Mouse (Mus musculus): ENCODE data around the gene Mcmbp. TPM values are rescaled to one million over a fixed set of nuclear protein-coding genes. Genes with fewer than 3 reads are reported as not detected.

The Mcmbp gene
- polyA plus RNA-seq, 1 experiment from 2014 or later, result 59.0 TPM

DNA sequence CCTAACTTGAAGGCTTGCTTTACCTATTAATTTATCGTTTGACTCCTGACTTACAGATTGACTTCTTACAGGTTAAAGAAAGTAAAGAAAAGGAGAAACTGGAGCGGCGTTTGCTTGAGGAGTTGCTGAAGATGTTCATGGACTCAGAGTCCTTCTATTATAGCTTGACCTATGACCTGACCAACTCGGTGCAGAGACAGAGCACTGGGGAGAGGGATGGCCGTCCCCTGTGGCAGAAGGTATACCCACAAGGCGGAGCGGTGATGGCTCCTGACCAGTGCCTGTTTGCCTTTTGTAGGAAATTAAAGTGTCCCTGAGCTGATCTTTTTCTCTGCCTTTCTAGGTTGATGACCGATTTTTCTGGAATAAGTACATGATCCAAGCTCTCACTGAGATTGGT, 76.4 kb downstream of the Mcmbp start:
- WGBS, result 92% methylated on average over 8 of the region's 8 CpGs
- no peak for ATAC-seq
- no peak overlapping the region for H3K4me3 ChIP-seq (replicated peaks; ENCODE audit: low read length)
- H3K36me3 ChIP-seq (ENCODE audit: control insufficient read depth, insufficient read depth), result 0 out of 2 replicates have a peak, but pooled peaks cover 2% of the 10 kb centered on the region
- no peaks in the 10 kb centered on the region for H3K9me3 ChIP-seq (ENCODE audit: control insufficient read depth, low read length)
- H3K4me2 ChIP-seq (ENCODE audit: low read length), result no peak overlapping the region
- H3K9ac ChIP-seq (replicated peaks; ENCODE audit: low read depth, low read length), result no peak overlapping the region
- no peaks in the 10 kb centered on the region for H3K27me3 ChIP-seq (replicated peaks; ENCODE audit: control insufficient read depth, insufficient read depth, low read length)
- H3K27ac ChIP-seq (ENCODE audit: low read length), result no peak overlapping the region
- peaks cover 3% of the 10 kb centered on the region; the same call in 1 of the 2 replicates for H3K4me1 ChIP-seq (replicated peaks; ENCODE audit: control insufficient read depth, insufficient read depth, low read length)

GRCm38 (mm10) chr7:128656970-128657369, 83.3 kb downstream of the Mcmbp start:
- 94% methylated on average over 1 of the region's 1 CpGs for WGBS

More at GRCm38 (mm10) chr7:128656970-128657369, 83.3 kb downstream of the Mcmbp start:
- Histone ChIP-seq H3K4me2 (ENCODE audit: low read length) (no peak overlapping the region), H3K27ac (ENCODE audit: low read length) (no peak overlapping the region), H3K9me3 (ENCODE audit: control insufficient read depth, low read length) (no peaks in the 10 kb centered on the region), H3K27me3 (replicated peaks; ENCODE audit: control insufficient read depth, insufficient read depth, low read length) (no peaks in the 10 kb centered on the region), H3K9ac (replicated peaks; ENCODE audit: low read depth, low read length) (no peak overlapping the region), H3K4me1 (replicated peaks; ENCODE audit: control insufficient read depth, insufficient read depth, low read length) (no peaks in the 10 kb centered on the region), H3K36me3 (ENCODE audit: control insufficient read depth, insufficient read depth) (no peaks in the 10 kb centered on the region), H3K4me3 (replicated peaks; ENCODE audit: low read length) (no peak overlapping the region)
- ATAC-seq, result no peak

Other genes starting within 250 kb of the Mcmbp start
- gene Bag3, start 216.9 kb downstream of the Mcmbp start, polyA plus RNA-seq (2015; fragmentation: Nextera tagmentation; extraction: Ambion mirVana), result 1.5 and 1.8 TPM in 2 replicates
- gene Inpp5f, start 129.2 kb downstream of the Mcmbp start, polyA plus RNA-seq (2015; fragmentation: Nextera tagmentation; extraction: Ambion mirVana), result 322 and 366 TPM in 2 replicates
- gene Sec23ip, start 4.4 kb upstream of the Mcmbp start, polyA plus RNA-seq (2015; fragmentation: Nextera tagmentation; extraction: Ambion mirVana), result 37.5 and 38.6 TPM in 2 replicates